Mouse (Mus musculus) MEL (cell line): ENCODE data around the gene Mrfap1. TPM values are rescaled to one million over a fixed set of nuclear protein-coding genes. Genes with fewer than 3 reads are reported as not detected.

Experiments
- DNase-seq: peaks from one replicate; pipeline ENCODE4 v3.0.0; 2011; ENCODE audit warnings: low read depth, low spot score
- H3K27ac ChIP-seq: 2 replicates; pipeline ENCODE4 v1.5.1; 2012; ENCODE audit warnings: low read depth, mild to moderate bottlenecking, control low read depth, low read length, moderate library complexity; ENCODE audit not compliant: control insufficient read depth
- H3K27me3 ChIP-seq, 2 experiments: fragments of 150-350 bp in 1 of 2; sonication (generic) in 1 of 2; 2 replicates each; pipeline ENCODE4 v1.6.1; 2012; ENCODE audit warnings: low read length in 2 of 2, mild to moderate bottlenecking in 2 of 2, improper control_type of control experiment in 1 of 2, moderate library complexity in 1 of 2; ENCODE audit not compliant: insufficient read depth in 2 of 2, control insufficient read depth in 1 of 2
- H3K36me3 ChIP-seq, 2 experiments: 2 replicates each; pipeline ENCODE4 v1.6.1; 2012 to 2014; ENCODE audit warnings: low read length in 2 of 2, improper control_type of control experiment in 1 of 2, inconsistent platforms in 1 of 2, mild to moderate bottlenecking in 1 of 2; ENCODE audit not compliant: insufficient read depth in 2 of 2, control insufficient read depth in 1 of 2
- H3K4me1 ChIP-seq, 2 experiments: fragments of 150-350 bp in 1 of 2; sonication (generic) in 1 of 2; 2 replicates each; pipeline ENCODE4 v1.6.1; 2012; ENCODE audit warnings: low read length in 2 of 2, improper control_type of control experiment in 1 of 2, mild to moderate bottlenecking in 1 of 2; ENCODE audit not compliant: insufficient read depth in 2 of 2, control insufficient read depth in 1 of 2
- H3K4me3 ChIP-seq, 2 experiments: fragments of 150-350 bp in 1 of 2; sonication (generic) in 1 of 2; 2 replicates each; pipeline ENCODE4 v1.5.1; 2012; ENCODE audit warnings: low read depth in 2 of 2, low read length in 2 of 2, mild to moderate bottlenecking in 2 of 2, moderate library complexity in 2 of 2, control low read depth in 1 of 2, improper control_type of control experiment in 1 of 2; ENCODE audit not compliant: control insufficient read depth in 1 of 2, insufficient read depth in 1 of 2
- H3K79me2 ChIP-seq: 2 replicates; pipeline ENCODE4 v1.6.1; 2012; ENCODE audit warnings: mild to moderate bottlenecking, low read length, moderate library complexity; ENCODE audit not compliant: control insufficient read depth, poor library complexity, insufficient read depth
- H3K9ac ChIP-seq: 2 replicates; pipeline ENCODE4 v1.6.1; 2012; ENCODE audit warnings: low read depth, mild to moderate bottlenecking, control low read depth, low read length, moderate library complexity; ENCODE audit not compliant: control insufficient read depth, poor library complexity, severe bottlenecking
- H3K9me3 ChIP-seq: fragments of 150-350 bp; sonication (generic); replicated peaks from 2 replicates; pipeline ENCODE4 v1.6.1; 2012; ENCODE audit warnings: mild to moderate bottlenecking, low read length, improper control_type of control experiment, moderate library complexity; ENCODE audit not compliant: insufficient read depth
- BHLHE40 ChIP-seq: IDR thresholded peaks from 2 replicates; pipeline ENCODE4 v1.6.1; 2012; ENCODE audit warnings: low read depth, mild to moderate bottlenecking, inconsistent platforms, low read length, improper control_type of control experiment, borderline replicate concordance
- CHD2 ChIP-seq: IDR thresholded peaks from 2 replicates; pipeline ENCODE4 v1.6.1; 2011; ENCODE audit warnings: low read length, improper control_type of control experiment
- CTCF ChIP-seq, 3 experiments: IDR thresholded peaks in 2 of 3; conservative IDR thresholded peaks in 1 of 3; 2 replicates each; pipeline ENCODE4 v1.5.1; 2011 to 2012; ENCODE audit warnings: low read length in 3 of 3, low read depth in 2 of 3, mild to moderate bottlenecking in 2 of 3, improper control_type of control experiment in 1 of 3, inconsistent platforms in 1 of 3, mixed read lengths in 1 of 3, moderate library complexity in 1 of 3; ENCODE audit not compliant: control insufficient read depth in 1 of 3, insufficient read depth in 1 of 3, poor library complexity in 1 of 3, severe bottlenecking in 1 of 3
- E2F4 ChIP-seq: IDR thresholded peaks from 2 replicates; pipeline ENCODE4 v1.6.1; 2011; ENCODE audit warnings: low read depth, low read length, improper control_type of control experiment, borderline replicate concordance
- ELF1 ChIP-seq: IDR thresholded peaks from 2 replicates; pipeline ENCODE4 v1.6.1; 2014; ENCODE audit warnings: low read depth, mild to moderate bottlenecking, inconsistent platforms, low read length, improper control_type of control experiment, moderate library complexity
- EP300 ChIP-seq, 2 experiments: IDR thresholded peaks; 2 replicates each; pipeline ENCODE4 v1.6.1; 2011; ENCODE audit warnings: improper control_type of control experiment in 2 of 2, low read length in 2 of 2, low read depth in 1 of 2, mild to moderate bottlenecking in 1 of 2
- ETS1 ChIP-seq: IDR thresholded peaks from 2 replicates; pipeline ENCODE4 v1.6.1; 2012; ENCODE audit warnings: low read depth, mild to moderate bottlenecking, inconsistent platforms, low read length, improper control_type of control experiment, moderate library complexity
- GABPA ChIP-seq: IDR thresholded peaks from 2 replicates; pipeline ENCODE4 v1.6.1; 2012; ENCODE audit warnings: low read depth, mild to moderate bottlenecking, inconsistent platforms, low read length, improper control_type of control experiment, moderate library complexity
- GATA1 ChIP-seq: IDR thresholded peaks from 2 replicates; pipeline ENCODE4 v1.6.1; 2011; ENCODE audit warnings: low read depth, low read length, improper control_type of control experiment
- JUND ChIP-seq: IDR thresholded peaks from 2 replicates; pipeline ENCODE4 v1.6.1; 2011; ENCODE audit warnings: low read depth, mild to moderate bottlenecking, improper control_type of control experiment, low read length
- KAT2A ChIP-seq: conservative IDR thresholded peaks from 2 replicates; pipeline ENCODE4 v1.6.1; 2012; ENCODE audit warnings: low read depth, low read length, improper control_type of control experiment, inconsistent platforms
- MAX ChIP-seq: IDR thresholded peaks from 2 replicates; pipeline ENCODE4 v1.6.1; 2011; ENCODE audit warnings: low read length, improper control_type of control experiment
- MAZ ChIP-seq: IDR thresholded peaks from 2 replicates; pipeline ENCODE4 v1.6.1; 2012; ENCODE audit warnings: low read depth, mild to moderate bottlenecking, inconsistent platforms, low read length, improper control_type of control experiment
- MEF2A ChIP-seq: IDR thresholded peaks from 2 replicates; pipeline ENCODE4 v1.6.1; 2014; ENCODE audit warnings: low read depth, mild to moderate bottlenecking, inconsistent platforms, low read length, improper control_type of control experiment; ENCODE audit not compliant: poor library complexity, insufficient replicate concordance, severe bottlenecking; ENCODE audit errors: extremely low read depth
- MXI1 ChIP-seq: IDR thresholded peaks from 2 replicates; pipeline ENCODE4 v1.6.1; 2011; ENCODE audit warnings: mild to moderate bottlenecking, low read depth, low read length, improper control_type of control experiment
- MYB ChIP-seq: IDR thresholded peaks from 2 replicates; pipeline ENCODE4 v1.6.1; 2011; ENCODE audit warnings: mild to moderate bottlenecking, low read depth, low read length, improper control_type of control experiment
- MYC ChIP-seq: IDR thresholded peaks from 2 replicates; pipeline ENCODE4 v1.6.1; 2011; ENCODE audit warnings: low read depth, mild to moderate bottlenecking, low read length, improper control_type of control experiment, moderate library complexity
- NELFE ChIP-seq: IDR thresholded peaks from 2 replicates; pipeline ENCODE4 v1.6.1; 2011; ENCODE audit warnings: low read depth, low read length, improper control_type of control experiment
- NRF1 ChIP-seq: IDR thresholded peaks from 2 replicates; pipeline ENCODE4 v1.6.1; 2014; ENCODE audit warnings: low read depth, mild to moderate bottlenecking, inconsistent platforms, low read length, improper control_type of control experiment, moderate library complexity; ENCODE audit not compliant: poor library complexity, insufficient read depth, severe bottlenecking
- POLR2A ChIP-seq, 2 experiments: IDR thresholded peaks; 2 replicates each; pipeline ENCODE4 v1.6.1; 2011 to 2012; ENCODE audit warnings: low read length in 2 of 2, mild to moderate bottlenecking in 2 of 2, control low read depth in 1 of 2, improper control_type of control experiment in 1 of 2, low read depth in 1 of 2, moderate library complexity in 1 of 2; ENCODE audit not compliant: control insufficient read depth in 1 of 2, insufficient read depth in 1 of 2, poor library complexity in 1 of 2
- POLR2AphosphoS2 ChIP-seq: IDR thresholded peaks from 2 replicates; pipeline ENCODE4 v1.6.1; 2011; ENCODE audit warnings: low read length, improper control_type of control experiment
- RAD21 ChIP-seq: IDR thresholded peaks from 2 replicates; pipeline ENCODE4 v1.6.1; 2011; ENCODE audit warnings: mild to moderate bottlenecking, low read depth, low read length, improper control_type of control experiment
- RCOR1 ChIP-seq: IDR thresholded peaks from 2 replicates; pipeline ENCODE4 v1.6.1; 2012; ENCODE audit warnings: low read depth, mild to moderate bottlenecking, inconsistent platforms, low read length, improper control_type of control experiment
- SMC3 ChIP-seq: IDR thresholded peaks from 2 replicates; pipeline ENCODE4 v1.6.1; 2011; ENCODE audit warnings: low read depth, low read length, improper control_type of control experiment
- TBP ChIP-seq: IDR thresholded peaks from 2 replicates; pipeline ENCODE4 v1.8.0; 2011; ENCODE audit warnings: low read depth, low read length, improper control_type of control experiment
- UBTF ChIP-seq: IDR thresholded peaks from 2 replicates; pipeline ENCODE4 v1.6.1; 2012; ENCODE audit warnings: low read depth, mild to moderate bottlenecking, inconsistent platforms, low read length, improper control_type of control experiment, moderate library complexity, borderline replicate concordance; ENCODE audit not compliant: insufficient read depth
- USF1 ChIP-seq: IDR thresholded peaks from 2 replicates; pipeline ENCODE4 v1.6.1; 2014; ENCODE audit warnings: low read depth, mild to moderate bottlenecking, inconsistent platforms, low read length, improper control_type of control experiment, moderate library complexity
- ZC3H11A ChIP-seq: IDR thresholded peaks from 2 replicates; pipeline ENCODE4 v1.6.1; 2012; ENCODE audit warnings: low read depth, mild to moderate bottlenecking, inconsistent platforms, low read length, improper control_type of control experiment
- ZNF384 ChIP-seq: IDR thresholded peaks from 2 replicates; pipeline ENCODE4 v1.6.1; 2012; ENCODE audit warnings: low read depth, mild to moderate bottlenecking, inconsistent platforms, low read length, improper control_type of control experiment
- polyA plus RNA-seq, 2 experiments: library from polyadenylated mRNA; stranded (reverse) in 1 of 2; unstranded in 1 of 2; fragments of >175 nt in 1 of 2; fragments of >200 nt in 1 of 2; gene quantifications; 2 replicates each; pipeline versions ENCODE4 v1.2.1 to v1.2.4; 2012; ENCODE audit warnings: low replicate concordance in 2 of 2, low read depth in 1 of 2; ENCODE audit not compliant: insufficient read length in 2 of 2, insufficient read depth in 1 of 2, missing spikeins in 1 of 2
- total RNA-seq: library from RNA; depleted of rRNA; stranded (reverse); fragments of 300-350 nt; gene quantifications from 2 replicates; pipeline ENCODE4 v1.2.3, GENCODE M21; 2012

Mrfap1 gene
- total and polyA plus RNA-seq, 3 experiments, result 211 to 267 TPM; not detected in 1

GRCm38 (mm10) chr5:36814554-36814953 is 18.0 kb upstream of the Mrfap1 start:
- Histone ChIP-seq H3K79me2 (no peaks in the 10 kb centered on the region), H3K9ac (no peak overlapping the region), H3K4me1 (no peaks in the 10 kb centered on the region), H3K4me3 (no peak overlapping the region), H3K27ac (no peak overlapping the region), H3K36me3 (no peaks in the 10 kb centered on the region; a peak in 1 of 4 replicates), H3K9me3 (no peaks in the 10 kb centered on the region), H3K27me3 (no peaks in the 10 kb centered on the region)
- DNase-seq, result peak; percentile 61
- TF ChIP-seq NRF1 (no peak), TBP (no peak), GABPA (no peak), NELFE (no peak), ETS1 (no peak), POLR2AphosphoS2 (no peak), USF1 (peak; percentile 54; the same call in 1 of the 2 replicates), JUND (no peak), MYB (no peak), BHLHE40 (no peak), MAZ (no peak), GATA1 (no peak), SMC3 (0 out of 2 replicates have a peak, but pooled peaks have one; percentile 8), MXI1 (no peak), CTCF (IDR thresholded peaks at IDR 0.05 in 2 of 3, conservative IDR thresholded peaks at IDR 0.05 in 1 of 3; ENCODE audit: control insufficient read depth in 1 of 3, insufficient read depth in 1 of 3, low read depth in 2 of 3, low read length in 3 of 3, poor library complexity in 1 of 3, severe bottlenecking in 1 of 3) (peak in 2 of 3 experiments; percentile 41 to 58; a peak in 4 of 6 replicates), E2F4 (no peak), MYC (0 out of 2 replicates have a peak, but pooled peaks have one; percentile 11), ZNF384 (no peak), KAT2A (no peak), EP300 (IDR thresholded peaks at IDR 0.05; ENCODE audit: low read depth in 1 of 2, low read length in 2 of 2) (no peak), MEF2A (no peak), CHD2 (no peak)

GRCm38 (mm10) chr5:36811413-36811812 is 14.8 kb upstream of the Mrfap1 start:
- Histone ChIP-seq H3K4me1 (no peaks in the 10 kb centered on the region), H3K4me3 (no peak overlapping the region), H3K27ac (no peak overlapping the region), H3K9ac (no peak overlapping the region), H3K9me3 (no peaks in the 10 kb centered on the region), H3K79me2 (no peaks in the 10 kb centered on the region), H3K27me3 (no peaks in the 10 kb centered on the region), H3K36me3 (no peaks in the 10 kb centered on the region; a peak in 1 of 4 replicates)
- TF ChIP-seq UBTF, result no peak
- TF ChIP-seq POLR2A (IDR thresholded peaks at IDR 0.05; ENCODE audit: control insufficient read depth in 1 of 2, insufficient read depth in 1 of 2, low read depth in 1 of 2, low read length in 2 of 2, poor library complexity in 1 of 2), result no peak
- peak; percentile 79 for TF ChIP-seq MAX
- peak; percentile 54 for TF ChIP-seq SMC3
- 0 out of 2 replicates have a peak, but pooled peaks have one; percentile 33 for TF ChIP-seq JUND
- peak; percentile 94 for TF ChIP-seq MYC
- no peak for TF ChIP-seq ELF1
- no peak for TF ChIP-seq RCOR1
- TF ChIP-seq RAD21, result peak; percentile 56
- peak; percentile 37 for TF ChIP-seq ZC3H11A
- peak; percentile 84 to 95 (median 93) for TF ChIP-seq CTCF (IDR thresholded peaks at IDR 0.05 in 2 of 3, conservative IDR thresholded peaks at IDR 0.05 in 1 of 3; ENCODE audit: control insufficient read depth in 1 of 3, insufficient read depth in 1 of 3, low read depth in 2 of 3, low read length in 3 of 3, poor library complexity in 1 of 3, severe bottlenecking in 1 of 3)
- no peak for TF ChIP-seq ZNF384
- no peak for TF ChIP-seq MEF2A
- no peak for TF ChIP-seq USF1
- DNase-seq, result peak; percentile 79
